Mouse (Mus musculus) cerebral cortex, adult 2 months (tissue): ENCODE data around the gene Kif14.

Experiments
- WGBS: fragments of 180-500 bp; shearing (Covaris S2); methylation state at CpG from one replicate; pipeline ENCODE4 v1.1.7; 2018; 5-methylcytosine and 5-hydroxymethylcytosine counted together

The Kif14 gene

DNA sequence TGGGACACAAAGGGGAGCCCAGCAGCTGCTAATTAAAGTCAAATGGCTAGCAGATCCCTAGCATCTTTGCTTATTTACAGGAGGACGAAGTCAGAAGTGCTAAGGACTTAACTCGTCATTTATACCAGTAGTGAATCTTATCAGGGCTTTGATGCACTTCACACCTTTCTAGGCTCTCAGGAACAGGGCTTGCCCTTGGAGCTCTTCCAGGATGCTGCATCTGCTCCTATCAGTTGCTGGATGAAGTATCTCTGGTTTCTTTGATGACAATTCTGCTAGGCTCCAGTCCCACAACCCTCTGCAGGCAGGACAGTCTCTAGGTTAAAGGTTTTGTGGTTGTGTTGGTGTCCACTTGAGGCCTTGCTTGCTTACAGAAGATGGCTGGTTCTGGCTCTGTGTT is 26.1 kb downstream of the Kif14 start:
- 95% methylated on average over 2 of the region's 2 CpGs for WGBS

DNA sequence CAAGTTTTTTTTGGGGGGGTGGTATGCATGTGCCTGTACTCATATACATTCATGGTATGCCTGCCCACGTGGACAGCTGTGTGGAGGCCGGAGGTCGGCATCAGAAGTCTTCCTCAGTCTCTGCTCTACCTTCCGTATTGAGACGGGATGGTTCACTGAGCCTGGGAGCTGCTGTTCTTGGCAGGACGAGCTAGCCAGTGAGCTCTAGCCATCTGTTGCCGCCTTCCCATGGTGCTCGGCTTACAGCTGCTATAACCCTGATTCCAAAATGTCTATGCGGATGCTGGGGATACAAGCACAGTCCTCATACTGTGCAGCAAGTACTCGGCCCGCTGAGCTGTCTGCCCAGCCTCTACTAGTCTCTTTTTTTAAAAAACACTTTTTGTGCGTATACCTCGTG is 33.2 kb downstream of the Kif14 start:
- WGBS = 76% methylated on average over 13 of the region's 13 CpGs

DNA sequence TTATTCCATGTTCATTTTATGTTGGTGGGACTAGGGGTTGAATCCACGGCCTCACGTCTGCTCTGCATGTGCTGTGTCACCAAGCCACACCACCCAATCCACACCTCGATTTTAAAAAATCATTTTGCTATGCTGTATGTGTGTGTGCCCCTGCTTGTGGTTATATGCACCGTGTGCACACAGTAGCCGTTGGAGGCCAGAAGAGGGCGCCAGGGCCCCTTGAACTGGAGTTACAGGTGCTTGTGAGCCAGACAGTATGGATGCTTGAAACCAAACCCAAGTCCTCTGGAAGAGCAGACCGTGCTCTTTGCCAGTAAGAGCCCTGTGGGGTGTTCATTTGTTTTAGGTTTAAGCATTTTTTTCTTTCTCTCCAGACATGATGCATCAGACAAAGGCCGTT is 36.8 kb downstream of the Kif14 start:
- WGBS = 99% methylated on average over 8 of the region's 8 CpGs

DNA sequence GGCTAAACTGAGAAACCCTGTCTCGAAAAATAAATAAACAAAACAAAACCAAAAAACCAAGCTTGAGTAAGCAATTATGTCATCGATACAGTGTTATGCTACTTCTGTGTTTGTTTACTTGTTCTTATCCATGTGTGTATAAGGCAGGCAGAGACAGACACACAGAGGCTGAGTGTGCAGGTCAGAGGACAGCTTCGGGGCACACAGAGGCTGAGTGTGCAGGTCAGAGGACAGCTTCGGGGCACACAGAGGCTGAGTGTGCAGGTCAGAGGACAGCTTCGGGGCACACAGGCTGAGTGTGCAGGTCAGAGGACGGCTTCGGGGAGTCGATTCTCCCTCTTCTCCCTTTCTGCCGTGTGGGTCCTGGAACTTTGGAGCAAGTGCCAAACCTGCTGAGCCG is 40.1 kb downstream of the Kif14 start:
- 92% methylated on average over 10 of the region's 10 CpGs for WGBS

DNA sequence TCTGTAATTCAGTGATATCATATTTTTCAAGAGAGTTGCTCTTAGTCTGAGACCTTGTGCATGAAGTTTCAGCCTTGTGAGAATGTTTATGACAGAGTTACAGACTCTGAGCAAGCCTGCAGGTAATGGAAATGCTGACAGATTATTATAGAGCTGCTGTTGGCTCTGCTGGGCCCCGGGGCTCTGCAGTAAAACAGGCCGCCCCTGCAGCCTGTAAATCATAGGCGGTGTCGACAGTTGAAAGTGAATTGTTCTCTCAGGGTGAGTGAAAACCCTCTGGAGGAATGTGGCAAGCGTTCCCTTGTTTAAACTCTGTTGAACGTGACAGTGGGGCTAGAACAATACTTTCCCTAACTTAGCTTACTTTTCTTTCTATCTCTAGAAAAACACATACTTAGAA is 46.2 kb downstream of the Kif14 start:
- 80% methylated on average over 6 of the region's 6 CpGs for WGBS

DNA sequence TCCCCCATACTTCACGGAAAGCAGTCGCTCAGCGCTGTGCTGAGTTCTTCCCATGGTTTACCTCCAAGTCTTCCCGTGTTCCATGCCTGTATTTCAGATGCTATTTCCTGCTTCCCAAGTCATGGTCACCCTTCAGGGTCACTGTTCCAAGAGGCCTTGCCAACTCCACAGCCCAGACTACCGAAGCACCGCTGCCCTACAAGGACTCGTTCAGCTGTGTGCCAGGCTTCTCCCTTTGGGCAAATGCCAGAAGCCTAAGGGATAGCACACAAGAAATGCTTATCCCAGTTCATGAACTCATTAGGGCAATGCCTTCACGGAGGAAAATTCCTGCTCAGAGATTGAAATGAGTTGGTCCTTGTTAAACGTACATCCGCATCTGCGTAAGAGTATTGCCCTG is 47.0 kb downstream of the Kif14 start:
- WGBS = 81% methylated on average over 11 of the region's 11 CpGs

DNA sequence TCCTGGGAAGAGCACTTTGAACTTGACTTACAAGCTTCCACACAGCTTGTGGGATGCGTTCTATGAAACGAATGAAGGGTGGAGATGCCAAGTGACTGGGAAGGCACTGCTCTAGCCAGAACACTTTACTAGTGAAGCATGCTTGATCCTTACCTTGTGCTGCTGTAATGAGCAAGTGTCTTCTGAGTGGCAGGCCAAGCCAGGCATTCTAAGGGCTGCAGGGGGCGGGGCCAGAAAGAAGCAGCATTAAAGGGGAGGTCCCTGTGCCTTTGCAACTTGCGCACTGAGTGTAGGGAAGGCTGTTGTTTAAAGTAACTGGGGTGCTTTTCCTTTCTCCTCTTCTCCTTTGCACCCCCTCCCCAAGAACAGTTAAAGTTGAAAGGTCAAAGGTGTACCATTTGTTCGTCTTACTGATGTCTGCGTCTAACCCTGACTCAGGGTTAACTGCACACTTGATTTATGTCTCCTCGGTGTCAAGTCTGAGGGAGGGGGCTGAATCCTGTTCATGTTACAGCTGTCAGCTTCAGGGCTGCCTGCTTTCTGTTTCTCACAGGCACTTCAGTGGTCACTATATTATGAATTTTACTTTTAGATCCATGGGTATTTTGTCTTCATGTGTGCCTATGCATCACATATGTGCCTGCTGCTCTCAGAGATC is 52.7 kb downstream of the Kif14 start:
- 91% methylated on average over 7 of the region's 7 CpGs for WGBS

DNA sequence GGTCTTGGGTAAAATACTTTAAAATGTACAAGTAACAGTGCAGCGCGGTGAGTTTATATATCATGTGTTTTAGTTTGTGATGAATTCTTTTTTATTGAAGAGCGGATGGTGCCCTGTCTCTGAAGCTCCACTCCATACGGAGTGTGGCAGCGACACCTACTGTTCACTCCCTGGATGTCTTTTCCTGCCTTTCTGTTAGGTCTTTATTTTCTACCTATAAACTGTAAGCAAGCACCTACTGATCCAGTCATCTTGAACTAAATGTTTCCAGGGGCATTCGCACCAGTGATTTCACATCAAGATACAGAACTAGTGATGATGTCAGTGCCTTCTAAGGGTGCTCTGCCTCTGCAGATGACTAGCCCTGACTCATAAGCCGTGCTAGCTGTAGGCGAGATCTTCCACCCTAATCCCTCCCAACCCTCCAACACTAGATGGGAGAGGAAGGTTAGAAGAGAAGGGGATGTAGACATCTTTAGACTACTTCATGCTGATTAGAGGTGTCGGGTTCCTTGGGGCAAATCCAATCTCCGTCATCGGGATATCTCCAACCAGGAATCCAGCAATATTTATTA is 55.3 kb downstream of the Kif14 start:
- WGBS = 46% methylated on average over 11 of the region's 11 CpGs

DNA sequence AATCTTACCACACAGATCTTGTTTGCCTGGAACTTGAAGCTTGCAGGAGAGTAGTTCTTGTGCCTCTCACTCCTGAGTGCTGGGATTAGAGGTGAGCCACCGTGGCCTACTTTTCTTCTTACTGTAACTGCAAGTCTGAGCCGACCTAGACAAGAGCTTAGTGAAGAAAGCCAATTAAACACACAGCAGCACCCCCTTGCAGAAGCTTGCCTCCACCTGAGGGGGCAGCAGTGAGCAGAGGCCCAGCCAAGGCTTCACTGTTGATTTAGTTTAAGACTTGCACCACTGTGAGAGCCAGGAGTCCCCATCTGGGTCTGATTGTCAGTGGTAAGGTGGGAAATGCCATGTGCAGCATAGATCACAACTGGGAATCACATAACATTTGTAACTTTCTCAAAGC is 58.8 kb downstream of the Kif14 start:
- 14% methylated on average over 2 of the region's 2 CpGs for WGBS

DNA sequence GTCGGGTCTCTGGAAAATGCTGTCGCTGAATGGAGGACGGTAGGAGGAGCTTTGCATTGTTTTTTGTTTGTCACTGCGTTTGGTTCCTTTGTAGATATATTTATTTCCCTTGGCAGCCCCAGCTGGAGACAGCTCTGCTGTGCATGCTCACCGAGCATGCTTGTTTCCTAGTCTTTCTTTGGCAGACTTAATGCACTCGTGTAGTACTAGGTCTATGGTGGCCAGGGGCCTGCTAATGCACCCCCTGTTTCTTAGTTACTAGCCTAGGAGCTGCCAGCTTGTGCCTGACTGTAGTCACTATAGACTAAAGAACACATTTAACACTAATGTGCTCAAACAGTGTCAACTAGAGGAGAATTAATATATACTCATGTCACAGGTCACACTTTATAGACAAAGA is 59.7 kb downstream of the Kif14 start:
- WGBS = 52% methylated on average over 6 of the region's 6 CpGs

DNA sequence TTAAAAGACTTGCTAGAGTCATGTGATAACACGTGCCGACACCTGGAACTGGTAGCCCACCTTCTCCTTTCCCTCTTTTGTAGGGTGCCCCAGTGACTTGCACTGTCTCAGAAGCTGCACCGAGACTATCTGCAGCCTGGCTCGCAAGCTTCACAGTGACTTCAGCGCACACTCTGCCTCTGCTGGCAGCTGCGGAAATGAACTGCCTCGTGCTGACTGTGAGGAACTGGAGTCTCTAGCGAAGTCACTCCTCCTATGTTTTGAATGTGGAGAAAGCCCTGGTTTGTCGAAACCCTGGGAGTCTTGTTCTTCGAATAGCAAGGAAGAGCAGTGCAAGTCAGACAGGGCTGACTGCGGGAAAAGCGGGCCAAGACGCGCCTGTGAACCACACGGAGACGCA is 61.0 kb downstream of the Kif14 start:
- 63% methylated on average over 16 of the region's 16 CpGs for WGBS

DNA sequence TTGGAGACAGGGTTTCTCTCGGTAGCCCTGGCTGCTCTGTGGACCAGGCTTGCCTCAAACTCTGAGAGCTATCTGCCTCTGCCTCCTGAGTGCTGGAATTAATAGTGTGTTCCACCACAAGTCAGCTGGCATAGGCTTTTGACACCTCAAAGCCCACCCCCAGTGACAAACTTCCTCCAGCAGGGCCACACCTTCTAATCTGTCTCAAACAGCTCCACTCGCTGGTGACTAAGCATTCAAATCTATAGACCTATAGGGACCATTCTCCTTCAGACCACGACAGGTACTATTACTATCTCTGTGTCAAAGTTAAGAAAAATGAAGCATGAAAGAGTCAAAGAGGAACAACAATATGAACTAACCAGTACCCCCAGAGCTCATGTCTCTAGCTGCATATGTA is 66.4 kb downstream of the Kif14 start:
- 96% methylated on average over 3 of the region's 3 CpGs for WGBS

DNA sequence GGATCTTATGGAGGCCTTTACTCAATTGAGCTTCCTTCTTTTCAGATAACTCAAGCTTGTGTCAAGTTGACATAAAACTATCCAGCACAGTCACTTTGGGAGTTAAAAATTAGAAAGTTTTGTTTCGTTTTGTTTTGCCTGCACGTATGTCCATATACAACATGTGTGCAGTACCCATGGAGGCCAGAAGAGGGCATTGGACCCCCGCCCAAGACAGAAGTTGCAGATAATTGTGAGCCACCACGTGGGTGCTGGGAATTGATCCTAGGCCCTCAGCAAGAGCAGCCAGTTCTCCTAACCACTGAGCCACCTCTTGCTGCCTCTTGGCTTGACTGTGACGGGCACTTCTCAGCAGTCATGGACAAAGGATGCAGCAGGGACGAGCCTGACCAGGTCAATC is 70.8 kb downstream of the Kif14 start:
- 90% methylated on average over 6 of the region's 6 CpGs for WGBS

DNA sequence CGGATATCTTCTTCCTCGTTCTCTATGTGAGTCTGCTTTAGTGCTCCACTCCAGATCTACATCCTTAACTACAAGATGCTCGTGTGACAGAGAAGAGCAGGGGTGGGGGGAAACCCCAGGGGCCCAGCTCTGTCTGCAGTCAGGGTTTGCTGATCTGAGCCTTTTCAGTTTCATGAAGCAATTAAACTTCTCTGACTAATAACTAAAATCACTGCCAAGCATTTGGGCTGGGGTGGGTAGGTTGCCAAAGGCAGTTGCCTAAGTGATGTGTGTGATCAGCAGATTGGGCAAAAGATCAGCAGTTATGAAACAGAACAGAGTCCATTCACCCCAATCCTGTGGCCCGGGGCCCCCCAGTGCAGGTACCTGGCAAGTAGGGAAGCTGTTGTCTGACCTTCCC is 72.1 kb downstream of the Kif14 start:
- 84% methylated on average over 4 of the region's 4 CpGs for WGBS

DNA sequence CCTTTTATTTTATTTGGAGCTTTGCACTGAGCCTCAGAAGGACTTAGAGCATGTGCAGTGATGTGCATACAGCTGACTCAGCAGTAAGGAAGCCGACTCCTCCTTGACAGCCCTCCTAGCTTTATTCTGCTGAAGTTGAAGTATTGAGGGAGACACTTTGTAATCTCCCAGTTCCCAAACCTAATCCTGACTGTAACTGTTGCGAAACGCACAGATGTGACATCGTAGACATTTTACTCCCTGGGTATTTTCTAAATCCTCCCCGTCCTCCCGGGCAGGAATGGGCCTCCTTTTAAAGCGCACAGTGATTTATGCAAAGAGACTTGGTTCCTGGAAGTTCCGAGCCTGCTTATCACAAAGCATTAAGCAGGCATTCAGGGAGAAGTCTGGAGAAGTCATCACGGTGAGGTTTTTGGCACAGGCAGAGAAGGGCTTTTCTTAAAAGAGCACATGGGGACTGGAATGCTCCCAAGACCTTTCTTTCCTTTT is 74.3 kb downstream of the Kif14 start:
- WGBS = 49% methylated on average over 9 of the region's 9 CpGs

DNA sequence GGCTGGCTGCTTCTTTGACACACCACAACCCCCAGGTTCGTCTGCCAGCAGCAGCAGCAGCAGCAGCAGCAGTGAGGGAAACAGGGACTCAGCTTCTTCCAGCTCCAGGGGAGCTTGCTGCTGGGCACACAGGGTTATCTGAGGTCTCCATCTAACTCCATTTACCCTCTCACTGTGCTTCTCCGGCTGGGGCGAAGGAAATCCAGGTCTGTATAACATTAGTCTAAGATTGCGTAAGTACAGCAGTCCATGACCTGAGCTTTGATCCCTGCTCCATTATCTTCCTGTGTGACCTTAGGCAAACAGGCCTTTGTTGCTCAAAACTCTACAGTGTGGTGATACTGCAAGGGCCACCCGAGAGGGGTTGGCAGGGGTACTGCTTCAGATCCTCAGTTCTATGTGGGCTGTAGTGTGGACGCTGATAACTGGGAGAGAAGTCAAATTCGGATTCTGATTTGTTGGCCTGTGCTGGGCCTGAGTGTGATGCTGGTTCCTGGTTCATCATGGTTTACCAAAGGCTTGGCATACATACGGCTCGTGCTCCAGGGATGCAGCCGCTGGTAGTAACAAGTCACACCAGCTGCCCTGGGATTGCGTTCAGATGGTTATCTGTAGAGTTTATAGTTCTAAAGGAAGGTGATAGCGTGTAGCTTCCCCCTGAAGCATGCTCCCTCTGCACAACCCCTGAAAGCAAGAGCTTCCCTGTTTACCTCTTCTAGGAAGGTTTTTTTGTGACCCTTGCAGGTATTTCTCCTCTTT is 75.7 kb downstream of the Kif14 start:
- 83% methylated on average over 12 of the region's 12 CpGs for WGBS

DNA sequence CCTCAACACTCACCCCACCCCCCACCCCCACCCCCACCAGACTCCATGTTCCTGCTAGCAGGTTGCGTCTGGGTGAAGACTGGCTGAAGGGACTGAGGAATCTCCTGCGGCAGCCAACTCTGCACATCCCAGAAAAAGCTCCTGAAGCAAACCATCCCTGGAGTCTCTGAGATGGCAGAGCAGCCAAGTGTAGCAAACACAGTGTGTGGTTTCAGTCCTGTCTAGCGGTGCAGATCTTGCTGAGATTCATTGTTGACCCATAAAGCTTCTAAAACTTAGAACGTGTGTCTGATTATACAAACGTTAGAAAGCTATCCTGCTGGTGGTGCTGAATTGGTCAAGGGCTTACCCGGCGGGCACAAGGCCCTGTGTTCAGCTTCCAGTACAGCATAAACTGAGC is 77.8 kb downstream of the Kif14 start:
- WGBS = 50% methylated on average over 7 of the region's 7 CpGs

DNA sequence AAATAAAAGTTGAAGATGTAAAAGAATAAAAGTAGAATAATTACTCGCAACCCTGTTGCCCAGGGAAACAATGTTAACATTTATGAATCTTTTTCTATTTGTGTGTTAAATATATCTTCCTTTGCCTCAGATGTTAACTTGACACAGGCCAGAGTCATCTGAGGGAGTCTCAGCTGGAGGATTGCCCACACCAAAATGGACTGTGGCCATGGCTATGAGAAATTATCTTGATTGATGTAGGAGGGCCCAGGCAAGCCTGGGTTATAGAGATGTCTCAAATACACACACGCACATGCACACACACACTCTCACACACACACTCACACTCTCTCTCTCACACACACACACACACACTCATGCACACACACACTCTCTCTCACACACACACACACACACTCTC is 80.9 kb downstream of the Kif14 start:
- WGBS = 90% methylated on average over 2 of the region's 2 CpGs

DNA sequence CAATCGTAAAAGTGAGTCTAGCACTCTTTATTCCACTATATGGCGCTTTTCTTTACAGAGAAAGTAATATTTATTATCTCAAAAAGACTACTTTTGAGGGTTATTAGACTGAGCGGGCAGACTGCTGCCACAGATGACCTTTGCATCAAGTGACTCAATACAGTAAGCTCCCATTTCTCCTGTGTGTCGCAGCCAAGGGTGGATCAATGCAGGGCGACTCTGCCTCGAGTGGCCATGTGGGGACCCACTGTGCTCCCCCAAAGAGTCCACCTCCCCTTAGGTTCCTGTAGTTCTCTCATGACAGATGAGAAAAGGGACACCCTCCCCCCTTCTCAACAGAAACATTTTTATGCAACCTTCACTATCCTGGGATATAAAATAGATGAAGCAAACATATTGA is 84.1 kb downstream of the Kif14 start:
- 90% methylated on average over 6 of the region's 6 CpGs for WGBS

DNA sequence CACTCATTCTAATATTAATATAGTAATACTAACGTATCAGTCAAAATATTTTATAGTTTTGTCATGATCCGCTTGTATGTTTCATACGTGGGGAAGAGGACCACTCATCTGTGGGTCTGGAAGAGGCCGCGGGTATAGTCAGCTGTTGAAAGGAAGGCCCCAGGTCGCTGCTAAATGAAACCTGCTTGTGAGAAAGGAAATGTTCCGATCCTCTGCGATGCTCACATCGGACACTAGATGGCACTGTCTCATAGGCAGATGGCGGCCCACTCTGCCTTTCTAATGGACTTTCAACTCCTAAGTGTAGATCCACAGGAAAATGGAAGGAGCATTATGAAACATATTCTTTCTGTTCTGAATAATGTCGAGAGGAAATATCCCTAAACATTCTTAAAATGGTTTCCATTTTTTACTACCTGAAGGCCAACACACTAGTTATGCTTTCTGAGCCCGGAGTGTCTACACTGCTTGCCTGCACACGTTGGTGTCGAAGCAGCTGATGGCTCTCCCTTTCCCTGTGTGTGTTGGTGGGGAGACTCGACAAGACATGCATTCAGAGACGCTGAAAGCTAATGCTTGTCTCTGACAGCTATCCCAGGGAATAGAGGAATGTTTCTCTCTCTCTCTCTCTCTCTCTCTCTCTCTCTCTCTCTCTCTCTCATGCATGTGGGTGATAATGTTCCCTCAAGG is 84.9 kb downstream of the Kif14 start:
- 16% methylated on average over 16 of the region's 16 CpGs for WGBS

DNA sequence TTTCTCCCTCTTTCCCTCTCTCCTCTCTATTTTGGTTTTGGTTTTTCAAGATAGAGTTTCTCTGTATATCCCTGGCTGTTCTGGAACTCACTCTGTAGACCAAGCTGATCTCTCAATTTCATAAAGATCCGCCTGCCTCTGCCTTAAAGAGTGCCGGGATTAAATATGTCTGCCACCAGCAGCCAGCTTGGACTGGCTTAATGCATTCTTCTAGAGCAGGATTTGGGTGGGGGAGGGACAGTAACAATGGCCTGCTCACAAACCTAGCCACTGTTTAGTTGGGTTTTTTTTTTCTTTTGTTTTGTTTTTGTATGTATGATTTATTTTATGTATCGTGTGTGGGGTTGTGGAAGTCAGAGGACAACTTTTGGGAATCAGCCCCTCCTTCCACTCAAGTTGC is 88.5 kb downstream of the Kif14 start:
- WGBS = 85% methylated on average over 3 of the region's 3 CpGs

DNA sequence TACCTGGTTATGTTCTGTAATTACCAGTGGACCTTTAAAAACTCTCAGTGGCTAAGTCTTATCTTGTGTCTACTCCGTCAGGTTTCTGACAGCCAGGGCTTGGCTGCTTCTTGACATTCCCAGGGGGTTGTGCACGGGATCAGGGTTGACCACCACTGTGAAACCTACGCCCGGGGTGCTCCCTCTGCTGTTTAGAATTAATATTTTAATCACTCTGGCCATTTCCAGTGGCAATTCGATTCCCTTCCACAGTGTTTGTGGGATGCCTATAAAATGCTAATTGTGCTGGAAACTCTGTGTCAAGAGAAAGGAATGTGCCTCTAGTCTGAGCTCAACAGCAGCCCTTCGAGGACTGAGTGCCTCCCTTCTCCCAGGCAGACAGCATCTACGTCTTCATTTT is 89.7 kb downstream of the Kif14 start:
- WGBS = 33% methylated on average over 7 of the region's 7 CpGs

DNA sequence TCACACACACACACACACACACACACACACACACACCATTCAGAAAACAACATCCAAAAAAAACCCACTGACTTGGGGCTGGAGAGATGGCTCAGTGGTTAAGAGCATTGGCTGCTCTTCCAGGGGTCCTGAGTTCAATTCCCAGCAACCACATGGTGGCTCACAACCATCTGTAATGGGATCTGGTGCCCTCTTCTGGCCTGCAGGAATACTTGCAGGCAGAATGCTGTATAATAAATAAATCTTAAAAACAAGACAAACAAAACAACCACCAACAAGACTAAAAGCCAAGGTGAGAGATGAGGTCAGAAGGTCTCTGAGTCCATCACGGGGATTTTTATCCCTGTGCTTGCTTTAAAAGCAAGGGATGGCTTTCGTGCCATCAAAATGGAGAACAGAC is 90.5 kb downstream of the Kif14 start:
- 96% methylated on average over 2 of the region's 2 CpGs for WGBS
